Mouse (Mus musculus): ENCODE results near the gene Fjx1.

The Fjx1 gene

GRCm38 (mm10) chr2:102451671-102452549, at the start of gene Fjx1:
Gene Fjx1, minus strand, starts transcription at chr2:102452499.
- DNase-seq (ENCODE audit: low spot score): peak; percentile 15

- DNase-seq (ENCODE audit: low spot score): no peak
Measured at GRCm38 (mm10) chr2:102500001-102500689, 47.8 kb upstream of the Fjx1 start.

GRCm38 (mm10) chr2:102480738-102481137, 28.4 kb upstream of the Fjx1 start:
- no peak for DNase-seq (ENCODE audit: low spot score)

- DNase-seq (ENCODE audit: low spot score): no peak
Measured at GRCm38 (mm10) chr2:102476101-102476500, 23.8 kb upstream of the Fjx1 start.

- DNase-seq (ENCODE audit: low spot score): no peak
Measured at GRCm38 (mm10) chr2:102468645-102469044, 16.3 kb upstream of the Fjx1 start.

- DNase-seq (ENCODE audit: low spot score): no peak
Measured at GRCm38 (mm10) chr2:102464342-102464732, 12.0 kb upstream of the Fjx1 start.

GRCm38 (mm10) chr2:102463587-102464341, 11.5 kb upstream of the Fjx1 start:
- DNase-seq (ENCODE audit: low spot score): peak; percentile 47

- DNase-seq (ENCODE audit: low spot score): no peak
Measured at GRCm38 (mm10) chr2:102461491-102461890, 9.2 kb upstream of the Fjx1 start.

- no peak for DNase-seq (ENCODE audit: low spot score)
Measured at GRCm38 (mm10) chr2:102455126-102455525, 2.8 kb upstream of the Fjx1 start.

GRCm38 (mm10) chr2:102453447-102453846, 1.1 kb upstream of the Fjx1 start:
- DNase-seq (ENCODE audit: low spot score): no peak

- peak; percentile 26 for DNase-seq (ENCODE audit: low spot score)
Measured at GRCm38 (mm10) chr2:102450761-102451670, 1.3 kb downstream of the Fjx1 start.

- peak; percentile 34 for DNase-seq (ENCODE audit: low spot score)
Measured at GRCm38 (mm10) chr2:102450248-102450760, 2.0 kb downstream of the Fjx1 start.

GRCm38 (mm10) chr2:102449630-102450247, 2.6 kb downstream of the Fjx1 start:
- no peak for DNase-seq (ENCODE audit: low spot score)

- no peak for DNase-seq (ENCODE audit: low spot score)
Measured at GRCm38 (mm10) chr2:102449056-102449455, 3.2 kb downstream of the Fjx1 start.

- DNase-seq (ENCODE audit: low spot score): no peak
Measured at GRCm38 (mm10) chr2:102447831-102448230, 4.5 kb downstream of the Fjx1 start.

GRCm38 (mm10) chr2:102446851-102447250, 5.4 kb downstream of the Fjx1 start:
- no peak for DNase-seq (ENCODE audit: low spot score)

- DNase-seq (ENCODE audit: low spot score): no peak
Measured at GRCm38 (mm10) chr2:102437357-102438030, 14.8 kb downstream of the Fjx1 start.

- no peak for DNase-seq (ENCODE audit: low spot score)
Measured at GRCm38 (mm10) chr2:102433879-102434278, 18.4 kb downstream of the Fjx1 start.

GRCm38 (mm10) chr2:102431084-102431483, 21.2 kb downstream of the Fjx1 start:
- DNase-seq (ENCODE audit: low spot score): no peak

GRCm38 (mm10) chr2:102427974-102428373, 24.3 kb downstream of the Fjx1 start:
- no peak for DNase-seq (ENCODE audit: low spot score)

Measured in ovary, postnatal 14 days (tissue).